Mouse (Mus musculus): Measurements from ENCODE around the gene Uhrf2. TPM values are rescaled to one million over a fixed set of nuclear protein-coding genes. Genes with fewer than 3 reads are reported as not detected.
A peak's percentile ranks its signal among the peaks of the same experiment; 100 is the strongest.
"Not testable (repeated sequence)": the region's sequence is repeated elsewhere in the genome, so short reads cannot be mapped to it uniquely, and the experiment has no call there.

The Uhrf2 gene
- 49.5 and 50.2 TPM in 2 replicates for polyA plus RNA-seq (2015; fragmentation: Nextera tagmentation; extraction: Ambion mirVana)

DNA sequence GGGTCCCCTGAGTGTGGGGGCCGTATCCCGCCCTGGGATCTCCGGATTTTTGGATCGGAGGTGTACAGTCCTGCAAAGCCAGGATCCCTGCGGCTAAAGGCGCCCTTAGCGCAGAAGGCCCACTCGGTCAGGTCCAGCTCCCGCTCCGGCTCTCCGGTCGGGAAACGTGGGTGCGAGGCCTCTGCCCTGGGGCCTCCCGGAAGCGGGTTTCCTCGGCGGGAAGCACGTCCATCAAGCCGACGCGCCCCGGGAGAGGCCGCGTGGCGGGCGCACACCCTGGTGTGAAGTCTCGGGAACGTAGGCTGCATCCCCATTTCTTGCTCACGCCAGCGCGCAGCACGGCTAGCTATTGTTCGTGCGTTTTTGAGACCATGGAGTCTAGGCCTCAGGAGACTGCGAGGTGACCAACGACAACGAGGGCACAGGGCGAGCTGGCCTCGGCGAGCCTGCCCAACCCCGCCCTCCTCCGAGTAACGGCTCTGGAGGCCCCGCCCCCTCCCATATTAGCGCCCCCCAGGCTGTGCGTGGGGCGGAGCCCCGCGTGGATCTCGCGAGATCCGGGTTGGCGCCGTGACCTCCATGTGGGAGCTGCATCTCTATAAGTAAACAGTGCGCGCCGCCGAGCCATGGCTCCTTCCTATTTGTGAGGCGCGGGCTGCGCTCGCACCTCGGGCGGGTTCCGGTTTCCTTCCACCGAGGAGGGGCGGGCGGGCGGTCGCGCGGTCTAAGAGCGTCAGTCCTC is at the start of gene Uhrf2:
Uhrf2 (plus strand) TSS at position 620 of the 742 bp plus-strand sequence.
- H3K27ac ChIP-seq (replicated peaks) = peak within 1 kb of the TSS; percentile 94
- ATAC-seq (ENCODE audit: low FRiP score, low read depth) = peak; percentile 98
- WGBS = under 1% methylated on average over 72 of the region's 74 CpGs
- no peaks in the 10 kb centered on the region for H3K27me3 ChIP-seq
- H3K4me2 ChIP-seq = peak within 1 kb of the TSS; percentile 65
- peak within 1 kb of the TSS; percentile 96 for H3K9ac ChIP-seq
- H3K36me3 ChIP-seq = no peaks in the 10 kb centered on the region
- H3K9me3 ChIP-seq = no peaks in the 10 kb centered on the region
- peak within 1 kb of the TSS; percentile 63 for H3K4me3 ChIP-seq
- H3K4me1 ChIP-seq (replicated peaks) = peaks cover 42% of the 10 kb centered on the region

DNA sequence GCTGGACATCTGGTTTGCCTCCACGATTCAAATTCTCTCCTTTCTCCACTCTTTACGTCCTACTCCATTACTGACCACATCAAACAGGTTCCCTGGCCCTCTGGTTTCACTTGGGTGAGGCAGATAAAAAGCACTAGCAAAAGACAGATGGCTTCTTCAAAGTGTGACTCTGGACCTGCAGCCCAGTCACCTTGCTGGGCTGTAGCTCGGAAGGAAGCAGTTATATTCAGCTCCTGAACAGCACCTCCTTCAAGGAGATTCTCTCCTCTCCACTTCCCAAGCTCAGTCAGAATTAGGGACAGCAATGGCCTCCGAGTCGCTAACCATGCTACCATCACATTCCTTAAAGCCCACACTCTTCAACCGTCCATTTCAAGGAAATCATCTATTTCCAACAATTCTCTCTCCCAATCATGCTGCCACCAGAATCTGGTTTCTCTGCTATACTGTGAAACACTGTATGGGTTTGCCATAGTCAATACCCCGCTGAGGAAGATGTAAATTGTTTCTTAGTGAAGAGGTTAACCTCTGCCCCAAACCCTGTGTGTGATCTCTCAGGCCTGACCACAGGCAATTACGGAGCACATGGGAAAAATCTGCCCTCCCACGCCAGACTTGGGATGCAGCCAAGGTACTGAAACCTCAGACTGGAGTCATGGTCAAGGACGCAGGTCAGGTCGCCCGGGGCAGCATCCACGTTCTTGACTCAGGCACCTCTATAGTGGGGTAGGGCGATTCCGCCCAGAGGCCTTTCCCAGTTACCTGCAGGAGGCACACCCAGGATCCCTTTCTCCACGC is 45.9 kb upstream of the Uhrf2 start:
- no peak overlapping the region for H3K9ac ChIP-seq
- H3K27ac ChIP-seq (replicated peaks) = no peak overlapping the region
- no peaks in the 10 kb centered on the region for H3K4me1 ChIP-seq (replicated peaks)
- WGBS = 68% methylated on average over 16 of the region's 16 CpGs
- no peaks in the 10 kb centered on the region for H3K27me3 ChIP-seq
- H3K9me3 ChIP-seq = no peaks in the 10 kb centered on the region
- no peaks in the 10 kb centered on the region for H3K36me3 ChIP-seq
- H3K4me2 ChIP-seq = no peak overlapping the region
- H3K4me3 ChIP-seq = no peak overlapping the region
- no peak for ATAC-seq (ENCODE audit: low FRiP score, low read depth)

DNA sequence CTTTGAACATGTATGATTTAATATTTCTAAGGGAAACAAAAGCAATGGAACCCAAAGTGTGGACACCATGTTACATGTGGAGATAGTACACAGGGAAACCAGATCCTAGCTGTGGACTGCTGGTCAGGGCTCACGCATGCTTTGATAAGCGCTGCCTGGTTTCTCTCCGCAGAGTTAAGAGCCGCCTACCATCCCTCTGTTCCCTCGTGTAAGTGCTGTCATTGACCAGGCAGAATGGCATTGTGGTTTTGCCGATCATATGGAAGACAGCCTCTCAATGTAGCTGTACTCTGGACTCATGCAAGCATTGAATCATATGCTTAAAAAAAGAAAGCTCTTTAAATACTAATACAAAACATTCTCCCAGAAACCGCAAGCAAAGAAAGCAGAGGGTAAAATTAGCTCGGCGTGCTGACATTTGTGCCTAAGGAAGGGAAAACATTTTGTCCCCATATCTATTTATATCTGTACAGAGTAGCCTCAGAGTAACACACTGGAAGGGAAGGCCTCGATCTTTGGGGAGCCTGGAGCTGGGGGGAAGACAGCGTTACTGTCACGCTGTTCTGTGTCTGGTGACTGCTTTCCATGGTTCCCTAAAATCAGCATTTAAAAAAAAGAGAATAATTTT is 43.7 kb upstream of the Uhrf2 start:
- H3K9me3 ChIP-seq = no peaks in the 10 kb centered on the region
- H3K4me2 ChIP-seq = no peak overlapping the region
- H3K9ac ChIP-seq = no peak overlapping the region
- no peak overlapping the region for H3K4me3 ChIP-seq
- no peaks in the 10 kb centered on the region for H3K36me3 ChIP-seq
- ATAC-seq (ENCODE audit: low FRiP score, low read depth) = no peak
- H3K4me1 ChIP-seq (replicated peaks) = no peaks in the 10 kb centered on the region
- 88% methylated on average over 12 of the region's 12 CpGs for WGBS
- H3K27ac ChIP-seq (replicated peaks) = no peak overlapping the region
- no peaks in the 10 kb centered on the region for H3K27me3 ChIP-seq

DNA sequence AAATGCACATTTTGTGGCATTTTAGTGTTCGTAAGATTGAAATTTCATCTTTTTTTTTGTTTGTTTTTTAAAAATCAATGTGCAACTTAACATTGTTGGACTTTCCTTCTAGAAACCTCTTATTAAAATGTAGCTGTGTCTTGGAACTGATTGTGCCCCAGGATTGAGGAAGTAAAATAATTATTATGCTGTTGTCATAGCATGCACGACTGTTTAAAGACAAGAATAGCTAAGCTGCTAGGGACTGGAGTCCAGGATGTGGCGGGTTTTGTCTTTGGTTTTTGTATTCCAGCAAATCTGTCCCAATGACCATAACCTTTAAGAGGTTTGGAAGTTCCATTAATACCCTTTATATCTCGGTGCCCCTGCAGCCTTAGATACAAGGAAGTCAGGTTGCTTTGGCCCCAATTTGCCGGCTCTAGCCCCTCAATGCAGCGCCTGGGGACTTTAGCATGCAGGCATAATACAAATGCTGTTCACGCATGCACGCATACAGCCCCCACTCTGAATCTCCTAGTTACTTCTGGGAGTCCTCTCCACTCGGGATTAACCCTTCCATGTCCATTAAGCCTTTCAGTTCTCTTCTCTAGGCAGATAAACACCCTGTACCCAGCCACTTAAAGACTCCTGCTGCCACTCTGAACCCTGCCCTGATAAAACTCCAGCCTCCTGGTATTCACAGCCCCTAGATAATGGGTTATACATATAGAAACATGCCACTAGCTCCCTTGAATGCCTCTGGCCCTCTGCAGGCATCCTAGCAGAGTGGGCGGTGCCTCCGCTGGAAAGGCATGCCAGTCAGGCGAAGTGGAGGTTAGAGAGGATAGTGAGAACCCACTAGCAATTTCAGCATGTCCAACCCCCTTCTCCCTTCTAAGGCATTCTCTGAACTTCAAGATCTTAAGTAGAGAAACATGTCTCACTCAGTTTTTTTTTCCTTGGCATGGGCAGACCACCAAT is 29.6 kb upstream of the Uhrf2 start:
- peak; percentile 73; the same call in 1 of the 2 replicates for ATAC-seq (ENCODE audit: low FRiP score, low read depth)
- peaks cover 6% of the 10 kb centered on the region for H3K4me1 ChIP-seq (replicated peaks)
- H3K9ac ChIP-seq = peak overlapping the region; percentile 5; the same call in 1 of the 2 replicates
- no peaks in the 10 kb centered on the region for H3K27me3 ChIP-seq
- no peak overlapping the region for H3K4me3 ChIP-seq
- 34% methylated on average over 12 of the region's 12 CpGs for WGBS
- no peaks in the 10 kb centered on the region for H3K36me3 ChIP-seq
- peak overlapping the region; percentile 34 for H3K4me2 ChIP-seq
- peak overlapping the region; percentile 59; the same call in 1 of the 2 replicates for H3K27ac ChIP-seq (replicated peaks)
- no peaks in the 10 kb centered on the region for H3K9me3 ChIP-seq

DNA sequence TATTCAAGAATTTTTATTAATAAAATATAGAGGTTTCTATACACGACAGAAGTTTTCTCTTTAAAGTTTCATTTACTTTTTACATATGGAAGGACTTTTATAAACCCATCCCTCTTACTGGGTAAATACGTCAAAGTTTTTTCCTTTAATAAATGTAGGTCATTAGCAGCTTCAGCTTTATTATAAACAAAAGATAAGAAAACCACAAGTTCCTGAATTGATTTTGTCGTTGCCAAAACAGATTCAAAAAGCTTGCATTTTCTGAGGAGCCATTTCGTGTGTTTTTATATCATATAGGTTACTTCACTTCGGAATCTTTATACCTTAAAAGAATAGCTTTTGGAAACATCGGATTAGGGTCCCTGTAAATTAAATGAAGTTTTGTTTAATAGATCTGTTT is 28.8 kb upstream of the Uhrf2 start:
- no peaks in the 10 kb centered on the region for H3K27me3 ChIP-seq
- peaks cover 6% of the 10 kb centered on the region for H3K4me1 ChIP-seq (replicated peaks)
- H3K4me3 ChIP-seq = no peak overlapping the region
- no peak overlapping the region for H3K27ac ChIP-seq (replicated peaks)
- H3K9ac ChIP-seq = no peak overlapping the region
- WGBS = 89% methylated on average over 6 of the region's 6 CpGs
- H3K9me3 ChIP-seq = no peaks in the 10 kb centered on the region
- H3K4me2 ChIP-seq = no peak overlapping the region
- no peak for ATAC-seq (ENCODE audit: low FRiP score, low read depth)
- H3K36me3 ChIP-seq = no peaks in the 10 kb centered on the region

DNA sequence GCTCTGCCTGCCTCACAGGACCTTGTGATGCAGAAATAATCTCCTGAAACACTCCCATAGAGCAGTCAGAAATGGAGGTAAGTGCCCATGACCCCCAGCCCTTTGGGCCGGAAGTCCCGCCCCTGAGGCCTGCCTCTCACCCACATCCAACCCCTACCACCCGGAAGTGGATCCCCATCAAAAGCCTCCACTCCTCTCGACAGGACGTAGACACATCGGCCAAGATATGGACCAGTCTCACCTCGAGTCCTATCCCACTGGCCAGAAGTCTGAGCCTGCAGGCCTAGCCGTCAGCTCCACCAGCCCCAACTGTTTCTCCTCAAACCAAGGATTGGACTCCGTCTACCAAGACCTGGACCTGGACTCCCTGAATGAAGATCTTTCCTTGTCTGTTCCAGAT is 26.7 kb upstream of the Uhrf2 start, which contains the start of gene Trpd52l3:
Trpd52l3 (plus strand) TSS at position 170 of the 400 bp plus-strand sequence.
- no peaks in the 10 kb centered on the region for H3K36me3 ChIP-seq
- no peaks in the 10 kb centered on the region for H3K27me3 ChIP-seq
- H3K4me3 ChIP-seq = no peak within 1 kb of the TSS
- WGBS = 89% methylated on average over 9 of the region's 9 CpGs
- H3K9ac ChIP-seq = no peak within 1 kb of the TSS
- ATAC-seq (ENCODE audit: low FRiP score, low read depth) = no peak
- H3K4me2 ChIP-seq = no peak within 1 kb of the TSS
- no peak within 1 kb of the TSS for H3K27ac ChIP-seq (replicated peaks)
- no peaks in the 10 kb centered on the region for H3K9me3 ChIP-seq
- peaks cover 6% of the 10 kb centered on the region for H3K4me1 ChIP-seq (replicated peaks)

DNA sequence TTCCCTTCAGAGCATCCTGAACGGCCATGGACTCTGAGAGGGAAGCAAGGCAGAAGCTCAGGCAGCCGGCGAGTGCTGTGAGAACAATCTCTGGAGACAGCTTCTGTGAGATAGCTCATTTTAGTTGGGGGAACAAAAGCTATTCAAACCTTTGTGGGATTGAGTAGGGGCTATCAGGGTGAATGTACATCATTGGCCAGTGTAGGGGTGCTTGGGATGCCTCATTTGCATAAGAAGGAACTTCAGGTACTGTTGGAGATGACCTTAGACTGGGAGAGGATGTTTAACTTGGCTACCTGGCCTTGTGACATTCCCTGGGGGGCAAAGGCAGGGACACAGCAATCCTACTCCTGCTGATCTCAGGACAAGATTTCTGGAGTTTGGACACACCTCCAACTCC is 23.9 kb upstream of the Uhrf2 start:
- 73% methylated on average over 3 of the region's 3 CpGs for WGBS
- no peaks in the 10 kb centered on the region for H3K4me1 ChIP-seq (replicated peaks)

DNA sequence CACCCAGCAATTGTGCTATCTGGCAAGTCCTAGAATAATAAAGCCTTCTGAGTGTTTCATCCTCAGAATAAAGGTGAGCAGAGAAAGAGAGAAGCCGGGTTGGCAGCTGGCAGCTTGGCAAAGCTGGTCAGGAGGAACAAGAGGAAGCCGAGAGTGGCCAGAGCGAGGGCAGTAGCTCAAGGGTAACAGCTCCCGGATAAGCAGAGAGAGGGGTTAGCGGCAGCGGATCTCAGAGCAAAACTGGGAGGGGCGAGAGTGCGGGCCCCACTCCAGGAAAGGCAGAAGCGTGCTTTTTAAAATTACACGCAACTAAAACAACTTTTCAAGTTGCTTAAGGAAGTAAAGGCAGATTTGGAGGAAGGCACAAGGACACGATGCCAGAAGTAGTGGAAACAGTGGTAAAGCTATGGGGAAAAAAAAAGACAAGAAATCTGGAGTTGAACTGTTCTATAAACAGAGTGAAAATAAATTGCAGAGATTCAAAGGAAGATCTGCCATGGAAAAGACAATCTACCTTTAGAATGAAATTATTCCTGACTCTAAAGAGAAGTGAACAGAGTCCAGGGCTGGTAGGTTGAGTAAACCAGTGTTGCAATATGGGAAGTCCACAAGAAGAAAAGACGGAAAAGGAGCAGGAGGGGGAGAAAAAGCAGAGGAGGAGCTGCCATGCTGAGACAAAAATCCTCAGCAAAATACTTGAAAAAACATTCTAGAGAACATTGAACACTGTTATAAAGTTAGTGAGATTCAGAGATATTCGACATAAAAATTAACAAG is 19.6 kb upstream of the Uhrf2 start:
- Histone ChIP-seq H3K4me3 (no peak overlapping the region), H3K36me3 (no peaks in the 10 kb centered on the region), H3K27ac (replicated peaks) (no peak overlapping the region), H3K9ac (no peak overlapping the region), H3K4me2 (no peak overlapping the region), H3K27me3 (no peaks in the 10 kb centered on the region), H3K9me3 (no peaks in the 10 kb centered on the region), H3K4me1 (replicated peaks) (no peaks in the 10 kb centered on the region)
- 72% methylated on average over 13 of the region's 13 CpGs for WGBS
- ATAC-seq (ENCODE audit: low FRiP score, low read depth) = no peak

More for the DNA sequence above, 23.9 kb upstream of the Uhrf2 start:
- H3K27ac ChIP-seq (replicated peaks) = no peak overlapping the region
- no peak for ATAC-seq (ENCODE audit: low FRiP score, low read depth)
- H3K9ac ChIP-seq = no peak overlapping the region
- H3K36me3 ChIP-seq = no peaks in the 10 kb centered on the region
- H3K9me3 ChIP-seq = no peaks in the 10 kb centered on the region
- H3K4me3 ChIP-seq = no peak overlapping the region
- H3K27me3 ChIP-seq = no peaks in the 10 kb centered on the region
- no peak overlapping the region for H3K4me2 ChIP-seq

DNA sequence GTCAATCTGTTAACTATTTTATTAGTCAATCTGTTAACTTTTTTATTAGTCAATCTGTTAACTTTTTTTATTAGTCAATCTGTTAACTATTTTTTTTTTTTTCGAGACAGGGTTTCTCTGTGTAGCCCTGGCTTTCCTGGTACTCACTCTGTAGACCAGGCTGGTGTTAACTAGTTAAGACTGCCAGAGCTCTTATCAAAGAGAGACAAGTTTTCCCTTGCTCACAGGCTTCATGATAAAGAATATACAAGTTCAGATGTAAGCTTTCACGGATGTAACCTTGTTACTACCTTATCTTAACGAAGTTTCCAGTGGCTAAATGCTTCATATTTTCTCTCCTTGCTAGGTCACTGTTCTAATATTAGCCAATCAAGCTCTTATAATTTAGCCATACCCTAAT is 16.0 kb upstream of the Uhrf2 start:
- Histone ChIP-seq H3K27ac (replicated peaks) (no peak overlapping the region), H3K9me3 (no peaks in the 10 kb centered on the region), H3K27me3 (no peaks in the 10 kb centered on the region), H3K4me1 (replicated peaks) (no peaks in the 10 kb centered on the region), H3K9ac (no peak overlapping the region), H3K36me3 (no peaks in the 10 kb centered on the region), H3K4me3 (no peak overlapping the region), H3K4me2 (no peak overlapping the region)
- no peak for ATAC-seq (ENCODE audit: low FRiP score, low read depth)
- WGBS = 88% methylated on average over 3 of the region's 3 CpGs

DNA sequence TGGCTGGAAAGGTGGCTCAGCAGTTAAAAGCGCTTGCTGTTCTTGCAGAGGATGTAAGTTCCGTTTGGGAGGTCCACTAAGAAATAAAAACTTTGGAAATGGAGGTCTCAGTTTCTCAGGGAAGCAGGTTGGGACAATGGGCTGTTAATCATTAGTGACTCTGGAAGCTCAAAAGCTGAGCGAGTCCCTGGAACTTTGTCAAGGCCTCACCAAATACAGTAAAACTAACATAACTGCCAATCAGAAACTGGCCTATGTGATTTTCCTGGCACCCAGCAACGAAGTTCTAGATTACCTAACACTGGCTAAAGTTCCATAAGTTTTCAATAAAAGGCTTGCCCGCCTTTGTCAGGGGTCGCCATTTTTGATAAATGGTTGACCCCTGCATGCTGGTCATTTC is 14.2 kb upstream of the Uhrf2 start:
- H3K4me2 ChIP-seq = no peak overlapping the region
- no peaks in the 10 kb centered on the region for H3K36me3 ChIP-seq
- no peak for ATAC-seq (ENCODE audit: low FRiP score, low read depth)

DNA sequence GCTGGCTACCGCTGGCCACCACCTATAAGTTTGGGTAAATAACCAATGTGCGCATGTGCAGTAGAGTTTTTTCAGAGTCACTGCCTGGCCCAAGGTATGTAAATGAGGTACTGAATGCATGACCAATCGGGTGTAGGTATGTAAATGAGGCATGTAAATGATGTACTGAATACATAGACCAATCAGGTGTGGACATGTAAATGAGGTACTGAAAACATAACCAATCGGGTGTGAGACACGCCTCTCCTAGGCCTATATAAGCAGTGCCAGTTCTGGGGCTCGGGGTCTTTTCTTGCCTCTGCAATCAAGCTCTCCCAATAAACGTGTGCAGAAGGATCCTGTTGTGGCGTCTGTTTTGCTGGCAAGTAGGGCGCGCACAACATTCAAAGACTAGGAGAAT is 6.9 kb upstream of the Uhrf2 start:
- not testable (repeated sequence) for ATAC-seq (ENCODE audit: low FRiP score, low read depth)

More for the DNA sequence above, 14.2 kb upstream of the Uhrf2 start:
- 71% methylated on average over 6 of the region's 6 CpGs for WGBS
- H3K4me1 ChIP-seq (replicated peaks) = no peaks in the 10 kb centered on the region
- H3K27ac ChIP-seq (replicated peaks) = no peak overlapping the region
- no peaks in the 10 kb centered on the region for H3K9me3 ChIP-seq
- no peak overlapping the region for H3K4me3 ChIP-seq
- no peaks in the 10 kb centered on the region for H3K27me3 ChIP-seq
- no peak overlapping the region for H3K9ac ChIP-seq

More for the DNA sequence above, 6.9 kb upstream of the Uhrf2 start:
- H3K9ac ChIP-seq; H3K9me3 ChIP-seq; H3K27me3 ChIP-seq; H3K4me3 ChIP-seq; H3K36me3 ChIP-seq; H3K27ac ChIP-seq (replicated peaks); H3K4me2 ChIP-seq; H3K4me1 ChIP-seq (replicated peaks): not testable (repeated sequence)
- WGBS = 96% methylated on average over 10 of the region's 10 CpGs

Data from hindbrain, embryonic 15.5 days (tissue).